Mouse (Mus musculus): ENCODE measurements at regions not wholly inside any gene's neighbourhood (a gene's known extent, or its start where the extent isn't known, plus 50 kb on each side); places are given as distances from the start of the nearest gene placed in this dataset.

DNA sequence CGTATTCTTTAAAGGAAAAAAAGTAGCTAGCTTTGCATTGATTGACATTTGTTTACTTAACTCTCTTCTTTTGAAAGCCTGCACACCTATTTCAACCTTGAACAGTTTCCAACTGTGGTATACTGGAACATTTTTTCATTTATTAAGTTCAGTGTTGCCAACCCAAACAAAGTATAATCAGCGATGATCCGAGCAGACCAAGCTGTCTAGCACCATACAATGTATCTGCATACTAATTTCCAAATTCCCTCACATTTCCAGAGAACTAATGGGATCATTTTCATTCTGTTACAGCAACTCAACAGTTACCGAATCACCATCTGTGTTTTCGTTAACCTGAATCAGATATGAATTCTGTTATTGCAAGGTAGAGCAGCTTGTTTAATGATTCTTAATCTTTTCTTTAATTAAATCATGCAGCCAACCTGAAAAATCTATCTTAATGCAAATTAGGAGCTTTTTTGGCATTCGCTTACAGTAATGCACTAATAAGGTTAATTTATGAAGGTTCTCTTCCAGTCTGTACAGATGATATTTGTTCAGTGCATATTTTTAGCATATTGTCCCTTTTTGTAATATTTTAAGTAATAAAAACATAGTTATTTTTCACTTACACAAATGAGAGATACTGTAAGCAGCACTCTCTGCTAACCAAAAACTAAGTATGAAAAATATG lies 719.5 kb upstream of the Zeb2 start:
- no peak for DNase-seq

DNA sequence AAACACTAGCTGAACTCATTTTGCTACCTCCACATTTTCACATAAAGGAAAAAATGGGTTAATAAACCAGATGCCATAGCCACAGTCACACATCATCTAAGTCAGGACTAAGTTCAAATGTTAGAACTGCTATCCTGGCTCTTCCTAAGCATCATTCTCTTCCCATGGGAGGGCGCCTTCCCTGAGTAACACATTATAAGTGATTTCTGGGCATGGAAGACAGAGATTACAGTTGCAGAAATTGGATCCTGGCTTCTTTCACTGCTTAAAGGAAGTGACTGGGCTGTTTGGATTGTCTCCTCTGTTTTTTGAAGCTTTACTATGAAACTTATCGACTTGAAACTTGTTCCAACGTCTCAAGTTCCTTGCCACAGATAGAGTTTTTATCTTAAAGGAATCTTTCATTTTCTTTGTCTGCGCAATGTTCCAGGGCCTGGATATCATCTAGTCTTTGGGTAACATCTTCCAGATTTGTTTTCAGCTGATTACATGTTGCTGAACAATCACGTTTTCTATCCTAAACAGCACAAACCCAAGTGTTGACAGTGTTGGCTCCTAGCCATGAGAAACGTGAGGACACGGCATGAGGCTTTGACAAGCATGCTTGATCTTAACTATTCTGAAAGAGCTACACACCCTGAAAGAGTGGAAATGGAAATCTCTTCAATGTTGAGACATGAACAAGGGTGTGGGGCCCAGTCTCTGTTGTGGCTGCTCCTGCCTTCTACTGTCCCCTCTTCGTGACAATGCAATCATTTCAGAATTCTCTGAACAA lies 700.9 kb upstream of the Zeb2 start:
- DNase-seq: no peak

- DNase-seq: no peak
Observed at GRCm38 (mm10) chr2:45814741-45815140, 697.5 kb upstream of the Zeb2 start.

DNA sequence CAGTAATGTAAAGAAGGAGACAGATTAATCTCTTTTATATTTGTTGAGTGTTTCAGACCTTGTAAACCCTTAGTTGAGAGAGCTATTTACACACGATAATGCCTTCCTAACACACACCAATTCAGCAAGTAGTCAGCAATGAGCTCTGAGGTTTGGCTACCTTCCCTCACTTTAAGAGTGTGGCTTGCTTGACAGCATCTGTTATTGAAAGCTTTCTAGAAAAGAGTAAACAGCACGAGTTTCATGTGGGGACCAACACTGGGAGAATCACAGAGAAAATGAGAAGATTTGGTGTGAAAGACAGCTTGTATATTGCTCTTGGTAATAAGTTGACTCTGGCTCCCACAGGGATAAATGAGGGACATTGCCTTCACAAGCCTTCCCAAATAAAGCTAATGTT lies 688.1 kb upstream of the Zeb2 start:
- DNase-seq: no peak

DNA sequence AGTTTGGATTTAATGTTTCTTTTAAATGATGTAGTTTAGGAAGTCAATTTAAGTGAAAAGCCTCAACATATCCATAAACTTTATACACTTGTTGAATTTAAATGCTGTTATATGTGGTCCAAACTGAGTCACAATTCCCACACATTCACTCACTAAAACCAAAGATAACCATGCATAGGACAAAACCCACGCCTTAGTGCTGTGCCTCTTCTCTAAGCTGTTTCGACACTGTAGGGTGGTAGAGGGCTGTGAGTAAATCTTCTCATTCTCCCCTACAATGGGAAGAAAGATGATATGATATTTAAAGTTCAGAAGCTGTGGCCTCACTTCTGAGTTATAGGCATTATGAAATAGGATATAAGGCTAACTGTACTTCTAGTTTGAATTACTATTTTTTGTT lies 682.9 kb upstream of the Zeb2 start:
- no peak for DNase-seq

- DNase-seq: no peak
Observed at GRCm38 (mm10) chr2:45793561-45793960, 676.4 kb upstream of the Zeb2 start.

GRCm38 (mm10) chr2:45789739-45790138 lies 672.5 kb upstream of the Zeb2 start:
- DNase-seq: no peak

DNA sequence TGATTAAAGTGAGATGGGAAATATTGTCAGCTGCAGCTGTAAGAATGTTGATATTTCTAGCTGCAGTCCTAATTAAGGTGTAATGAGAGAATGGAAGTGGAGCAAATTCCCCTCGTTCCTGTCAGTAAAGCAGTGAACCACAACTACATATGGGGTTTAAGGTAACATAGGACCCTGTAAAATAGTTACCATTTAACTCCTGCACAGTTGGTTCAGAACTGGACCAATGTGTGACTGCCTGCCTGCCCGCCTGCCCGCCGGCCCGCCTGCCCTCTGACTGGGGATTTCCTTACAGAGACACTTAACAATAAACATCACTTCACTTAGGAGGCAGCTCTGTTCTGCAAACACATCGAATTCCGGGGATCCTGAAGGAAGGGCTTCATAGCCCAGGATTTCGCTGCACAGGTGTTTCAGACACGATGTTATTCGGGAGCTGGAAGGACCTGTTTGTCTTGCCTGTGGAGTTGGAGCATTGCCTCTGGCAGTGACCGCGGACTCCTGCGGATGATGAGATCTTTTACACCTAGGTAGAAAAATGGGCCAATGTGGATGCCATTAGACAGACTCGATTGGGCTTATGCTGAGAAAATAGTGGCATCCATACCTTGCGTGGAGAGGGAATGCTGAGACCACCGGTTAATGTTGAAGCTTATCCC lies 670.7 kb upstream of the Zeb2 start:
- peak; percentile 6 for DNase-seq

GRCm38 (mm10) chr2:45786787-45787186 lies 669.6 kb upstream of the Zeb2 start:
- no peak for DNase-seq

DNA sequence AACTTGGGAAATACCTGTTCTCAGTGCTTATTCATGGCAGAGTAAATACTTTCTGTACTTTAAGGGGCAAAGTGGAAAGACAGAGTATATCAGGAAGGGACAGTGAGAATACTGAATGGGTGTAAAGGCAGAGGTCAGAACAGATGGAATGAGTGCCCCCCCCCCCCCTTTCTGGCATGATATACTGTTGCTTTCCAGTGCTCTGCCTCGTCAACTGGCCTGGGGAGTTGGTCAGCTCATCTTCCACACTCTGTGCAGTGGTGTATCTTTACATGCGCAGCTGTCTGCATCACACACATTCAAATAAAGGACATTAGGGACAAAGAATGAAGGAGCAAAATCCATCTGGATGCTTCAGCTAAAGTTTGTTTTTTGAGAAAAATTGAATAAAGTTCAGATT lies 668.5 kb upstream of the Zeb2 start:
- DNase-seq: no peak

- DNase-seq: no peak
Observed at GRCm38 (mm10) chr2:45783634-45784412, 666.6 kb upstream of the Zeb2 start.

DNA sequence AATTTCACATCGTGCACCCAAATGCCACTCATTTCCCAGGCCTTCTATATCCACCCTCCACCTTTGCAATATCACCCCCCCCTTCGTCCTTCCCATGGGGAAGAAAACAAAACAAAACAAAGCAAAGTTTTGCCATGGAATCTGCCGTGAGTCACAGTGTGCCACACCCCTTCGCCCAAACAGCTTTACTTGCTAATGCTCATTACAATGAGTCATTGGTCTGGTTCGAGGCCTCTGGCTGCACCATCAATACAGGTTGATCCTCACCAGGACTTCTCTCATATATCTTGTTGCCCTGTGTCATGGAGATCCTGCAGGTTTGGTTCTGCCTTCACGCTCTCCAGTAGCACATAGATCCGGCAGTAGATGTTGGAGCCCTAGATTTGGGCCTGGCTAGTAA lies 660.3 kb upstream of the Zeb2 start:
- DNase-seq: no peak

- DNase-seq: no peak
Observed at GRCm38 (mm10) chr2:45776485-45777135, 659.4 kb upstream of the Zeb2 start.

DNA sequence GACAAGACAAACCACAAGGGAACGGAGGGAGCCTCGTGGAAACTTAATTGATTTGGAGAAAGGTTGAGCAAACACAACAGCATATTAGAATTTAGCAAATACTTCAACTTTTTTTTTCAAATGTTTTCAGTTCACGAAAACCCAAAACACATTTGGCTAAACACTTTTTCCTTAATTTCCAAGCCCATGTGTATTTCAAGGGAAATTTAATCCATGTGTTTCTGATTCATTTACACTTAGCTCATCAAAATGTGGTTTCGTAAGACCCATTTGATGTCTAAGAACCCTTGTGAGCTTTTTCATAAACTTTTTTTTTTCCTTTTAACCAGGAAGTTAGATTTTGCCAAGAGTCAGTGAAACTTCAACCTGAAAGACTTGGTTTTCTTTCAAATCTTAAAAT lies 658.5 kb upstream of the Zeb2 start:
- no peak for DNase-seq

DNA sequence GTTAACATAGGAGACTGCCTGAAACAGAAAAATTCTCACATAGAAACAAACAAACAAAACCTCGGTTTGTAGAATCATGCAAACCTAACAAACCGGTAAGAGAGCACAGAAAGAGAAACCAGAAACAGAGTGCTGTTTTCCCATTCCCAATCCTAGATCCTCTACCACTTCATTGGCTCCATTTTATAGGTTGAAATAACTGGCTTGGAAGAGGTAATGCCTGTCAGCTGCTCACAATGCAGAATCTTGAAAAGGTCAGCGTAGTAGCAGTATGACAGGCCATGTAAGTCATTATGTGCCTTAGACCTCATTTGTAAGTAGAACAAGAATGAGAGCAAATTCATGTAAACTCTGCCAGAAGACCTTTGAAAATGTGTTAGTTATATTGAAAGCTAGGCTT lies 657.2 kb upstream of the Zeb2 start:
- DNase-seq: no peak

DNA sequence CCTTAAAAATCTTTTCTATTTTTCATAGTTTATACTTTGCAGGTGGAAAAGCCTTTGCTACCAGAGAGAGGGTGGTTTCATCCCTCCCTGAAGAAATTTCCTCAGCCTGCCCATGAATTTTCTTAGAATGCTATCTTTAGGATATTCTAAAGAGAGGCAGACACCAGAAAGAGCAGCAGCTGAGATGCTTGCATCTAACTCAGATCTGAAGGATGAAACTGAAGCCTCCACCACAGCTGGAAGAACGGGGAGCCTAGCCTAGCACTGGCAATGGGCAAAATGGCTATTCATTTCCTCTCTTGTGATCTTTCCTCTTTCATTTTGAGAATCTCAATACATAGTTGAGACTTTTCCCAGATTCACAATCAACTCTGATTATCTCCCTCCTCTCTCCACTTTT lies 640.0 kb upstream of the Zeb2 start:
- no peak for DNase-seq

- no peak for DNase-seq
Observed at GRCm38 (mm10) chr2:45756395-45756794, 639.2 kb upstream of the Zeb2 start.

DNA sequence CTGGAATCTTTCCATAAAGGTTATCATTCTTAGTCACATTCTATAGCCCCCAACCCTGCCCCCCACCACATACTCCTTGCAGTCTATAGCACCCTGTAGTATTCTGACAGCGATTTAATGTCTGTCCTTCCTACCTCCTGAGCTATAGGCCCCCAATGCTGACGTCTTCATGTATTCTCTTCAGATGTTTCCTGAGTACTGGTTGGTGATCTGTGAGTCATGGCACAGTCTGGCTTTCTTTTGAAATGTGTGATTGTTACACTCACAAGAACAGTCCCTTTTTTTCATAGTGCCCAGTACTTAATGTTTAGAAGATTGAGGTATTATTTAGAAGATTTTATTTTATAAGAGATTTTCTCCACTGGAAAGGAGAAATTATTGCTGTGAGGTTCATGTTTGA lies 634.6 kb upstream of the Zeb2 start:
- no peak for DNase-seq

GRCm38 (mm10) chr2:45749379-45749778 lies 632.2 kb upstream of the Zeb2 start:
- DNase-seq: no peak

DNA sequence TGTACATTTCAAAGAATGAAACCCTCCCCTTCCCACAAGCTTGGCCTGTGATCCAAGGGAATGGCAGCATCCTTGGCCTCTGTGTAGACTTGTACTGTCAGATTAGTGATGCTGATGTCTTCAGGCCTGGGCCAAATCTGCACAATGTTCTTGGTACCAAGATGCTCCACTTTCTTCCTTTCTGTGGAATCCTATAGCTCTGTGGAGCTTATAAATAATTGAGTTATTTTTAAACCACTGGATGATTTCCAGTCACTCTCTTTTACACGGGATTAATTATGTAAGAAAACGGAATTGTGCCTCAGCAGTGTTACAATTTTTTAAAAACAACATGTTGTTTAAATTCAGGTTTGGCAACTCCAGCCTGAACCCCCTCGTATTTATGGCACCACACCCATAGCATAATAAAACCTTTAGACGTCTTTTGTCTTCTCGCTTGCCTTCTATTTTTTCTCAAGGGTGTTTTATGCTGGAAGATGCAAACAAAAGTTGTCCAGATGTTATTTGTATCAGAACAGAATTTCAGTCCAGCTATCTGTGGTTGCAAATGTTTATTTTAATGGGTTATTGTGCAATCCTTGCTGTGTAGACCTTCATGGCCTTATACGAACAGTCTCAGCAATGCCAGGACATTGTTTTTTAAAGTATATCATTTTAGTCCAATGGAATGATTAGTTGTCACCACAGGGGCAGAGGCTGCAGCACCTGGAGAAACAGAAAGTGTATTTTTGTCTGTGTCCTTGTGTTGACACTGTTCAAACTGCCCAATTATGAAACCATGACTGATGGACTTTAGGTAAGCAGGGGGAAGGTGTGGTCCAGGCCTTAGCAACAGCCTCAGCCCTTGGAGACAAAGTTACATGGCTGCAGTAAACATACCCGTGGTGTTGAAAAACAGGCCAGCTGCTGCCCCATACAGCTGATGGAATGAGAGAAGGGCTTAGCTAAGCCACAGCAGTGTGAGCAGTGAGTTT lies 630.4 kb upstream of the Zeb2 start:
- DNase-seq: no peak

GRCm38 (mm10) chr2:45746606-45747005 lies 629.4 kb upstream of the Zeb2 start:
- no peak for DNase-seq

GRCm38 (mm10) chr2:45736278-45736677 lies 619.1 kb upstream of the Zeb2 start:
- DNase-seq: no peak

Measured in kidney, postnatal 14 days (tissue).